Mouse (Mus musculus) telencephalon, adult 2 months (tissue): Measurements from ENCODE around the gene Fermt2.
"Not testable (repeated sequence)": the region's sequence is repeated elsewhere in the genome, so short reads cannot be mapped to it uniquely, and the experiment has no call there.

Experiments used
- DNase-seq: peaks from one replicate; pipeline ENCODE4 v3.0.0-alpha.2; 2011; ENCODE audit warnings: low read depth, low spot score

The Fermt2 gene

DNA sequence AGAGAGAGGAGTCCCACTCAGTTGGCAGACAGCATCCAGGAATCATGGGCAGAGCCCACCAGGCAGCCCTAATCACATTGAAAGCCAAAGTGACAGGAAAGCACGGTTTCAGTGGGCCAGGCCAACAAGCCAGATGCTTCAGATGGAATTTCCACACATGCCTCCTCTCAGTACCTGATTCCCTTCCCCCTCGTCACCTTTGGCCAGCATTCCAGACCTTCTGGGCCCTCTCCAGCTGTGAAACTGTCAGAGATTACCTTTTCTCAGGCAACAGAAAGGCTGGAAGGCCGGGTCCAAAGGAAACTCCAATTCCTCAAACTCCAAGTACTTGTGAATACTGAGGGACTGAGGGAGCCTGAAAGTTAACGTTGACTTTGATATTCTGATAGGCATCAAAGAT lies 19.1 kb downstream of the Fermt2 start:
- no peak for DNase-seq

DNA sequence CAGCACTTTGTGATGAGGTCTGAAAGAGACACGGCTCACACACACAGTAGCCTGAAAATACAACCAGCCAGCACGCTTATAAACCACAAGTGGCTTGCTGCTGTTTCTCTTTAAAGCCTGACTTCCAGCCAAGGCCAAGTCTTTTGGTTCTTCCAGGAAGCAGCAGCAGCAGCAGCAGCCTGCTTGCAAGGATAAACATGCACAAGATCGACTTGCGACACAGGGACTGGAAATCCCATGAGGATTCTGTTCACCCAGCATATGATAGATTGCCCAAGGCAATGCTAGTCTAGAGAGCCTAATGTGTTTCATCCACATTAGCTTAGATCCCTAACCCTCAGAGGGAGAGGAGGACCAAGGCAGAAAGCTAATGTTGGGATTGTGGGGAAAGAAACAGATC lies 22.0 kb downstream of the Fermt2 start:
- DNase-seq = no peak

- no peak for DNase-seq
Observed at GRCm38 (mm10) chr14:45507447-45507846, 22.5 kb downstream of the Fermt2 start.

- no peak for DNase-seq
Observed at GRCm38 (mm10) chr14:45507032-45507431, 22.9 kb downstream of the Fermt2 start.

DNA sequence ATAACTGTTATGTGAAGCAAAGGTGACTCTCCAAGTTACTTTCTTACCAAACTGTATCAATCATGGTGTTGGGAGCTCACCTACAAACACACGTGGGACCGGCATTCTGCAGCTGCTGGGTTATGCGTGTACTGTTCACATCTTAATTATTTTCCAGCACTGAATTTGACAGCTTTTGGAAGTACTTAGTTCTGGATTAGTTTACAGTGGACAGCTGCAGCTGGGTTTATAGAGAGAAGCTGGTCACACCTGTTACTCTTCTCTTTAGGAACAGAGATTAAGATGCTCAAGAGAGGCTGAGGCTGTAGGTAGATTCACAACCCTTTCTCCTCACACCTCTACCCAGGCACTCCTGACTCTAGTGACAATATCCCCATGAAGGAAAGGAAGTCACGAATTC lies 23.8 kb downstream of the Fermt2 start:
- DNase-seq = no peak

- no peak for DNase-seq
Observed at GRCm38 (mm10) chr14:45504422-45505113, 25.4 kb downstream of the Fermt2 start.

GRCm38 (mm10) chr14:45503934-45504333 lies 26.0 kb downstream of the Fermt2 start:
- no peak for DNase-seq

- DNase-seq = no peak
Observed at GRCm38 (mm10) chr14:45500052-45500451, 29.9 kb downstream of the Fermt2 start.

GRCm38 (mm10) chr14:45497116-45497515 lies 32.8 kb downstream of the Fermt2 start:
- no peak for DNase-seq

GRCm38 (mm10) chr14:45495810-45496209 lies 34.1 kb downstream of the Fermt2 start:
- DNase-seq = not testable (repeated sequence)

- DNase-seq = no peak
Observed at GRCm38 (mm10) chr14:45493891-45494290, 36.0 kb downstream of the Fermt2 start.

DNA sequence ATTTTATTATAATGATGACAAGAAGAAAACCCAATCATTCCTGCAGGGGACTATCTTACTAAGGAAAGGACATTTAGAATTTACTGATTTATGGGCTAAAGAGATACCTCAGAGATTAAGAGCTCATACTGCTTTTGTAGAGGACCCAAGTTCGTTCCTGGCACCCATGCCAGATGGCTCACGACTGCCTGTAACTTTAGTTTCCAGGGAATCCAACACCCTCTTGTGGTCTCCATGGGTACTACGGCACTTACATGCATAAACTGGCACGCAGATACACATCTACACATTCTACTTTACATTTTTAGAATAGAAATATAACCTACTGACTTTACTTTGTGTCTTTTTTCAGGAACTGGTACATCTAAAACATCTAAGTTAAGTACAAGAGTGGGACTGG lies 37.2 kb downstream of the Fermt2 start:
- DNase-seq = no peak

- DNase-seq = no peak
Observed at GRCm38 (mm10) chr14:45492038-45492437, 37.9 kb downstream of the Fermt2 start.

GRCm38 (mm10) chr14:45487201-45487600 lies 42.7 kb downstream of the Fermt2 start:
- DNase-seq = not testable (repeated sequence)

GRCm38 (mm10) chr14:45483361-45483760 lies 46.6 kb downstream of the Fermt2 start:
- DNase-seq = not testable (repeated sequence)

GRCm38 (mm10) chr14:45478977-45479806 lies 50.7 kb downstream of the Fermt2 start:
- no peak for DNase-seq

GRCm38 (mm10) chr14:45478515-45478914 lies 51.4 kb downstream of the Fermt2 start:
- DNase-seq = no peak

DNA sequence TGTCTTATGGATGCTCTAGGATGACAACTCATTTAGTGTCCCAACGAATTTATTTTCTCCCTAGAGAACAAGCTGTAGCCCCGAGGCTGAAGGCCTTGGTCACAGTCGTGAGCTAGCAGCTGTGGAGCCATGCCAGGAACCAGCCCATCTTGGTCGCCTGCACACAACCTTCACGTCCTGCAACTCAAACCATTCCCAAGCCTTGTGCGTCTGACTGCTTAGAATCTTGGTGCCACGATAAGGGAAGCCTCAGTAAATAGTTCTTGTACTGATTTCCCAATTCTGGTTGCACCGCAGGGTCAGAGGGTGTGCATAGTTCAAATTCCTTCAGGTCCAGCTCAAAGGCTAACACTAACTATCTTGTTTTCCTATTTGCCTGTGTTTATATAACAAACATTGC lies 52.3 kb downstream of the Fermt2 start:
- no peak for DNase-seq

DNA sequence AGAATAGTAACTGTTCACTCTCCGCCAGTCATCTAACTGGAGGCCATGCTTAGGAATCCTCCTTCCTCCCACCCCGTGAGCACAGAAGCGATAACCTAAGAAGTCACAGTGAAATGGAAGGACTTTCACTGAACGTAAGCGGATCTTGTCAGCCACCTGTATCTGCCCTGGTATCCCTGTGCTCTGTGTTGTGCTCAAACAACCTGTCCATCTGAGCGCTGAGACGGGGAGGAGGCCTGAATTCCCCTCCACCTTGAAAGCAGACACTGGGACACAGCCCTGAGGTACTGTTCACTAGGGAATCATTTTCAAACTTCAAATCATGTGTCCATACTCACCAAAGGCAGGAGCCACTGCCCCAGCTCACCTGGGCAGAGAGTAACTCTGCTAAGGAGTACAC lies 52.9 kb downstream of the Fermt2 start:
- DNase-seq = no peak

- DNase-seq = no peak
Observed at GRCm38 (mm10) chr14:45472536-45472935, 57.4 kb downstream of the Fermt2 start.

- DNase-seq = no peak
Observed at GRCm38 (mm10) chr14:45469446-45469845, 60.5 kb downstream of the Fermt2 start.

GRCm38 (mm10) chr14:45466371-45466770 lies 63.5 kb downstream of the Fermt2 start:
- DNase-seq = not testable (repeated sequence)
